Mouse (Mus musculus) frontal cortex, postnatal 10 days (tissue): ENCODE measurements around the gene Zfp26.

ENCODE experiments used
- DNase-seq, 2 experiments: peaks; one replicate each; pipeline ENCODE4 v3.0.0; 2022; ENCODE audit warnings: low spot score in 2 of 2, mixed read lengths in 1 of 2

Gene Zfp26

DNA sequence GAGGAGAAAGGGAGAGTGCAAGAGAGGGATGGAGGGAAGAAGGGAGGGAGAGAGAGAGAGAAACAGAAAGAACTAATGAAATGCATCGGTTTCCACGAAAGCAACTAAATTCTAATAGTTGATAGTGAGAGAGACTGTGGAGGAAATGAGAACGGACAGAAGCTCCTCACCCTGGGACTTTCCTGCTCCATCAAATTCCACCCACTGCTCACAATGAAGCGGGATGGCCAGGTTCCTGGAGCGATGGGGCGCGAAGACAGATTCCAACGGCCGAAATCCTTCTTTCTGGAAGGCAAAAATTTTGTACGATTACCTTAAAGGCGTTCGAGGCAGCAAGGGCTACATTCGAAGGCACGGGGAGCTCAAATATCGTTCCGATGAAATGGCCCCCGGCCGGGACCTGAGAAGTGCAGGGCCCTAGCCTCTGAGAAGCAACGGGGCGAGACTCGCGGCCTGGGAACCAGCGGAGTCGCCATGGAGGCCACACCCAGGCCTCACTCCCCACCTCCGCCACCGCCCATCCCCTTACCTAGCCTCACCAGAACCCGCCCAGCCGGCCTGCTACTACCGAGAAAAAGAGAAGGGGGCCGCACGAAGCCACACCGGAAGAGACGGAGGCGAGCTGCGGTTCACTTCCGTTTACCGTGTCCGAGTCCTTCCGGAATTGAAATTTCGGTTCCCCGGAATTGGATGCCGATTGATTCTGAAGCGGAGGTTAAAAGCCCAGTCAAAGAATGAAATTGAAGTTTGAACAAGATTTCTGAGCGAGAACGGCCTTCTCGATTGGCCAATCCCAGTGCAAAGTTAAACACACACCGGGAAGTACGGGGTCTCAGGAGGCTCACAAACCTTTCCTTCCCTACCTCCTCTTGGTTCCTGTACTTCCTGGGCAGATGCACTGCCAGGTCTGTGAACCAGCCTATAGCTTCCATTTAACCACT is at the start of gene Zfp26:
TSS of gene Zfp26 (minus strand) at position 786 of the 941 bp plus-strand sequence.
- peak; percentile 68 to 77 for DNase-seq

GRCm38 (mm10) chr9:20509676-20510075 is 49.7 kb upstream of the Zfp26 start:
- no peak for DNase-seq

- DNase-seq: no peak
These were observed 44.8 kb upstream of the Zfp26 start for GRCm38 (mm10) chr9:20504801-20505200.

DNA sequence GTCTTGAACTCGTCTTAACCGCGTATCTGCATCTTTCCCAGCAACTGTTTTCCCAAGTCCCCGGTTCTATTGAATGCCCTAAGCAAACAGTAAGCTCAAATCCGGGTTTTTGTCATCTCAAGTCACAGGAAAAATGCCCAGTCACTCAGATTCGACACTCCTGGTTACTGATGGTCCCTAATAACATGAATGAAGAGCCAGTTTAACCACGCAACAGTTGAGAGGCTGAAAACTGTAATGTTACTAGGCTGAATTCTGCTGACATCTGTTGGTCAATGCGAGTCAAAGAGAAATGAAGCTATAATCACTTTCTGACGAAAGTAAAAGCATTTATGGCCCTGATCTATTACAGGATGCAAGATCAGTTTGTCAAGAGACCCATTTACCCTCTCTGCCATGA is 33.3 kb upstream of the Zfp26 start:
- no peak for DNase-seq

DNA sequence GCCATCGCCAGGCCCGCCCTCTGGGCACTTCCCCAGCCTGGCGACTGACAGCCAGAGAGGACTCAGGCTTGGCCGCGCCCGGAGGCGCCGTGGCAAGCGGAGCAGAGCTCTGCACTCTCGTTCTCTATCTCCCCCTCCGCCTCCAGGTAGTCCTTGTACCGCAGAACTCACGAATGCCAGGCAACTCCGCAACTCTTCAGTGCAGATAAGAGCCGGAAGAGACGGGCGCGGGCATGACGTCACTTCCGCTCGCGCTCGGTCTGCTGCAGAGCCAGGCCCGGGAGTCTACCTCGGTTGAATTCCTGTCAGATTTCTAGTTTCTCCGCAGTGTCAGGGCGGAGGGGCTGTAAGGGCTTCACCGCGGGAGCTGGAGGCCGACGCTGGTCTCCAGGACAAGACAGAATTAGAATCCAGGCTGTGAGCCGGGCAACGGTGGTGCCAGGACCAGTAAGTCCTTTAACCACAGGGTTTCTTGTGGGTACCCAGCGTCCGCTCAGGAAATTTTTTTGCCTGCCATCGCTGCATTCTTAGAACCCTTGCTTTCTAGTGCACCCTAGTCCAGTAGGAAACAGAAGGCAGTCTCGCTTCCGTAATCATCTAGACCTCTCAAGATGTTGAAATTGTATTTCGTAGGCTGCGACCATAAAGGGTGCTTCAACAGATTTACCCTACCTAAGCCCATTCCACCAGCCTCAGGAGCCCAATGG is 32.7 kb upstream of the Zfp26 start, which contains the start of gene Zfp426:
TSS of gene Zfp426 (minus strand) at position 220 of the 707 bp plus-strand sequence.
- peak; percentile 74 to 86 for DNase-seq

DNA sequence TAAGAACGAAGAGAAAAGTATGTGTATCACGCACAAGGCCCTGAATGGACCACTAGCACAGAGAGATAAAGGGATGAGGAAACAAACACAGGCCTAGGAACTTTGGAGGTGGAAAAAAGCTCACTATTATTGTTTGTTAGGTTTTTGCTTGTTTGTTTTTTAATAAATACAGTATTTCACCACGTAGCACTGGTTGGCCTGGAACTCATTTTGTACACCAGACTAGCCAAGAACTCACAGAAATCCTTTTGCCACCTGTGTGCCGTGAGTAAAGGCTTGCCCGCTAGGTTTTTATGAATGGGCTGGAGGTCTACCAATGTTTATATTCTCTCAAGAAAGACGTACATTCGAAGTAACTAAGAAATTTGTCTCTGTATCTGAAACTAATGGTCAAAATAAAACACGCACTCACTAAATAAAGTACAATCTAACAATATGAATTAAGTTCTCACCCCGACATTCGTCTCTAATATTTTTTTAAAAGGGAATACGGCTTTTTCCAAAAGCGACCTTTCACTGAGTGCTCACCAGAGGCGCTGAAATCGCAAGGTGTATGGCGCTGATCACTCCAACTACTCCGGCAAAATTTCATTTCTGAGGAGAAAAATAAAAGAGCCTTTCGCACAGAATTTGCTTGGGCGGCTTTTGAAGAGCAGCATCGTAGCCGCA is 32.0 kb upstream of the Zfp26 start:
- no peak for DNase-seq

DNA sequence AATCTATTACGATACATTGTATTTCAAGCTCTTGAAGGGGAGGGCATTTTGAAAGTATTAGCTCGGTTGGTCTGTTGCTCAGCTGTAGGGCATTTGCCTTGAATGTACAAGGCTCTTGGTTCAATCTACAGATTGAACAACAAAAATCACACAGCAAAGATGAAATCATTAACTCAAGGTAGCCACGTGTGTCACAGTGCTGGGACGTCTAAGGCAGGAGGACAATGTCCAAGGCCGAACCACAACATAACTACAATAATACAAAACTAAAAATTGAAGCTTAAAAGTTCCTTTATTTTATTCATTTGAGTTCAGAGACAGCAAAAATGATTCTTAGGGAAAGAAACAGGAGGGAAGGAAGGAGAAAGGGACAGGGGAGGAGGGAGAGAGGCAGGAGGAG is 29.6 kb upstream of the Zfp26 start:
- DNase-seq: no peak

DNA sequence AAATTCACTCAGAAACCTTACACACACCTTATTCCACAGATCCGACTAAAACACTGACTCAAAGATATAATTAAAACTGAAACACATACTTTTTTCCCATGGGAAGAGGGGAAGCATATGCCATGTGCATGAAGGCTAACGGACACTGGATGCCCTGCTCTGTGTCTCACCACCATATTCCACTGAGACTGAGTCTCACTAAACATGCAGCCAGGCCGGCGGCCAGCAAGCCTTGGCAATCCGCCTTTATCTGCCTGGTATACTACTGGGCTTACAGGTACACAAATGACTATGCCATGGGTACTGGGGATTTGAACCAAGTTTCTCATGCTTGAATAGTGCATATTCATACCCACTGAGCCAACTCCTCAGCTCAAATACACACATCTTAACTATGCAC is 19.4 kb upstream of the Zfp26 start:
- no peak for DNase-seq

DNA sequence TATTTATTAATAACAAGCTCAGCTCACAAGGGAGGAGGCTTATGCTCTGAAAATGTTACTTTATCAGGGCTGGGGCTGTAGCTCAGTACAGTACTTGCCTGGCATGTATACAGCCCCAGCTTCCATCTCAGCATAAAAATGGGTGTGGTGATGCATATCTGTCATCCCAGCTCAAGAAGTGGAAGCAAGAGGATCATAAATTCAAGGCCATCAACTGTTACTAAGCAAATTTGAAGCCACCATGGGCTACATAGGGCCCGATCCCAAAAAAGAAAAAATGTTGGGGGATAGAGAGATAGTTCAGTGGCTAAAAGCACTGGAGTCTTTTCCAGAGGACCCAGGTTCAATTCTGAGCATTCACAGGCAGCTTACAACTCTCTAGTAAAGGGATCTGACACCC is 16.7 kb upstream of the Zfp26 start:
- no peak for DNase-seq

GRCm38 (mm10) chr9:20466761-20467442 is 6.9 kb upstream of the Zfp26 start:
- peak in 1 of 2 experiments; percentile 34 for DNase-seq

DNA sequence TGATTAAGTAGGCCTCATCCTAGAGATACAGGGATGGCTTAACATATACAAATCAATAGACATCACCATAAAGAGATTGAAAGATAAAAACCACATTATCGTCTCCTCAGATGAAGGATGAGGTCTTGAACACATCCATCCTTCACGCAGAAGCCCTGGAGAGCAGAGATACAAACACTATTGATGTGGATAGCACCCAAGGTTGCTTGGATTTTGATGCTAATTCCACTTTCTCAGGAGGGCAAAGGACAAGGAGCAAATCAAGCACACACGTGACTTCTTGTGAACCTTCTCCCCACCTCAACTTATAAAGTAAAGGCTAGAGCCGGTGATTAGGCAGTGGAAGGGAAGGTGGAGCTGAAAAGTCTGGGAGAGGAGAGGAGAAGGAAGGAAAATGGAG is 6.3 kb downstream of the Zfp26 start:
- no peak for DNase-seq

DNA sequence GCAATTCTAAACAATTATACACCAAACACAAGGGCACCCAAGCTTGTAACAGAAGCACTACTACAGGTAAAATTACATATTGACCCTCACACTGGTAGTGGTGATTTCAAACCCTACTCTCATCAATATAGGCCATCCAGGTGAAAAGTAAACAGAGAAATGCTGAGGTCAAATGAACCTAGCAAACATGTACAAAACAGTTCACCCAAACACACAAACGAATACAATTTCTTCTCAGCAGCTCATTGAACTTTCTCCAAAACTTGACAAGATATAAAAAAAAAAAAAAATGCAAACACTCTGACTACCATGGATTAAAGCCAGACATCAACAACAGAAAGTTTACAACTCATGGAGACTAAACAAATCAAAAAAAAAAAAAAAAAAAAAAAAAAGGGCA is 8.5 kb downstream of the Zfp26 start:
- DNase-seq: no peak

- DNase-seq: no peak
These were observed 16.7 kb downstream of the Zfp26 start for GRCm38 (mm10) chr9:20443183-20443783.

- DNase-seq: no peak
These were observed 30.0 kb downstream of the Zfp26 start for GRCm38 (mm10) chr9:20430004-20430403.

- no peak for DNase-seq
These were observed 48.5 kb downstream of the Zfp26 start for GRCm38 (mm10) chr9:20411460-20411859.

DNA sequence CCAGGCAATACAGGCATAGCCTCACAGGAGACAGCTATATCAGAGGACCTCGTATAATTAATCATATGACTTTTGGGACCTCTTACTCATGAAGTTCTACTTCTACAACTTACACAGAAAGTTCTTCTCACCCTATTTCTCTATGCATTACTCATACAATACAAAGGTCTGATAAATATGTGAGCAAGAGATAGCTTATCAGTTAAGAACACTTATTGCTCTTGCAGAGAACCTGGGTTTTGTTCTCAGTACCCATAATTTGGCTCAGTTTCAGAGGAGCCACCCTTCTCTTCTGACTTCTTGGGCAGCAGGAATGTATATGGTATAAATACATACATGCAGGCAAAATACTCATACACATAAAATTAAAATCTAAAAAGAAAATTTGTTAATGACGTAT is 50.6 kb downstream of the Zfp26 start:
- no peak for DNase-seq

- DNase-seq: no peak
These were observed 74.6 kb downstream of the Zfp26 start for GRCm38 (mm10) chr9:20385343-20385703.

DNA sequence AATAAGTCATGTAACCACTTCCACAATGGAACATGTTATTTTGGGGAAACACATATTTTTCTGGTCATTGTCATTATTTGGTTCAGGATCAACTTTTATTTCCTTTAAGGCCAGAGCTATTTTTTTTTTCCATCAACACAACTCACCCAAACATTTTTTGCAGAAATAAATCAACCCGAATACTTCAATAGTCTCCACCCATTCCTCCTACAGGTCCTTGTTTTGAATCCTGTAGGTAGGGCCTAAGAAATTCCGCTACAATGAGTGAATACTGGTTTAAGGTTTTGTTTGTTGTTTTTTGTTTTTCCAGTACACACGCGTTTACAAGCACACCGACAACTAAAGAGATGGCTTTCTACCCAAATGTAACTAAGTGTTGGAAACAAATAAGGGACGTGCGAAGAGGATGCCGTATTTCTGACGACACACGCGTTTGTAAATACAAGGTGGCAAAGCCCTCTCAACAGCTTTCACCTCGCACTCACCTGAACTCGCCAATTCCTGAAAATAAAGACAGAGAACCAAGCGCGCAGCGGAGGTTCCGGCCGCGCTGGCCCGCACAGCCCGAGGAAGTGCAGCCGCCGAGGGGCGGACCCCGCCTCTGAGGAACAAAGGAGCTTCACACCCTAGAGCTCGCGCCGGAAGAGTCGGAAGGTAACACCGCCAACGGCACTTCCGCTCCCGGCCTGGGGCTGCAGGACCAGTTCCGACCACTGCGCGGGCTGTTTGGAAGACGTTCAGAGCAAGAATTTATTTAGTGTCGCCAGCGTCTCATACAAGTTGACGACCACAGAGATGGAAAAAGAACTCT is 75.2 kb downstream of the Zfp26 start, which contains the start of gene Zfp560:
TSS of gene Zfp560 (minus strand) at position 646 of the 811 bp plus-strand sequence.
- peak; percentile 67 to 90 for DNase-seq

GRCm38 (mm10) chr9:20383659-20384058 is 76.3 kb downstream of the Zfp26 start:
- DNase-seq: no peak
